Mouse (Mus musculus): ENCODE measurements at regions not wholly inside any gene's neighbourhood (a gene's known extent, or its start where the extent isn't known, plus 50 kb on each side); places are given as distances from the start of the nearest gene placed in this dataset.

GRCm38 (mm10) chr6:117114859-117115258 is 53.5 kb upstream of the Cxcl12 start:
- DNase-seq (ENCODE audit: low spot score): no peak

- no peak for DNase-seq (ENCODE audit: low spot score)
Observed at GRCm38 (mm10) chr6:117118081-117118480, 50.3 kb upstream of the Cxcl12 start.
